Mouse (Mus musculus) lung, adult 2 months (tissue): ENCODE measurements around the gene Rad17. TPM values are rescaled to one million over a fixed set of nuclear protein-coding genes. Genes with fewer than 3 reads are reported as not detected.

ENCODE experiments used
- DNase-seq: peaks from one replicate; pipeline ENCODE4 v3.0.0; 2022
- H3K4me1 ChIP-seq: fragments of 200-500 bp; 2 replicates; pipeline ENCODE4 v1.6.1; 2011; ENCODE audit warnings: low read length; ENCODE audit not compliant: control insufficient read depth, insufficient read depth
- H3K4me3 ChIP-seq: fragments of 200-500 bp; replicated peaks from 2 replicates; pipeline ENCODE3; 2011; ENCODE audit warnings: low read depth, mild to moderate bottlenecking, control low read depth, low read length; ENCODE audit errors: extremely low read depth
- CTCF ChIP-seq: fragments of 200-500 bp; IDR thresholded peaks from 2 replicates; pipeline ENCODE4 v1.5.1; 2011; ENCODE audit warnings: mild to moderate bottlenecking, low read length, control low read depth; ENCODE audit not compliant: insufficient read depth
- POLR2A ChIP-seq: fragments of 200-500 bp; IDR thresholded peaks from 2 replicates; pipeline ENCODE4 v1.6.1; 2011; ENCODE audit warnings: low read depth, mild to moderate bottlenecking, control low read depth, low read length, borderline replicate concordance; ENCODE audit errors: extremely low read depth
- whole genome bisulfite sequencing: fragments of 180-500 bp; shearing (Covaris S2); methylation state at CpG from one replicate; pipeline ENCODE4 v1.1.7; 2018; 5-methylcytosine and 5-hydroxymethylcytosine counted together
- polyA plus RNA-seq: library from polyadenylated mRNA; depleted of rRNA; stranded (reverse); fragments of >200 nt; gene quantifications from 2 replicates; pipeline ENCODE4 v1.2.3, GENCODE M21; 2012; rRNA removed

Rad17 gene
- 3.2 and 4.4 TPM in 2 replicates for polyA plus RNA-seq

DNA sequence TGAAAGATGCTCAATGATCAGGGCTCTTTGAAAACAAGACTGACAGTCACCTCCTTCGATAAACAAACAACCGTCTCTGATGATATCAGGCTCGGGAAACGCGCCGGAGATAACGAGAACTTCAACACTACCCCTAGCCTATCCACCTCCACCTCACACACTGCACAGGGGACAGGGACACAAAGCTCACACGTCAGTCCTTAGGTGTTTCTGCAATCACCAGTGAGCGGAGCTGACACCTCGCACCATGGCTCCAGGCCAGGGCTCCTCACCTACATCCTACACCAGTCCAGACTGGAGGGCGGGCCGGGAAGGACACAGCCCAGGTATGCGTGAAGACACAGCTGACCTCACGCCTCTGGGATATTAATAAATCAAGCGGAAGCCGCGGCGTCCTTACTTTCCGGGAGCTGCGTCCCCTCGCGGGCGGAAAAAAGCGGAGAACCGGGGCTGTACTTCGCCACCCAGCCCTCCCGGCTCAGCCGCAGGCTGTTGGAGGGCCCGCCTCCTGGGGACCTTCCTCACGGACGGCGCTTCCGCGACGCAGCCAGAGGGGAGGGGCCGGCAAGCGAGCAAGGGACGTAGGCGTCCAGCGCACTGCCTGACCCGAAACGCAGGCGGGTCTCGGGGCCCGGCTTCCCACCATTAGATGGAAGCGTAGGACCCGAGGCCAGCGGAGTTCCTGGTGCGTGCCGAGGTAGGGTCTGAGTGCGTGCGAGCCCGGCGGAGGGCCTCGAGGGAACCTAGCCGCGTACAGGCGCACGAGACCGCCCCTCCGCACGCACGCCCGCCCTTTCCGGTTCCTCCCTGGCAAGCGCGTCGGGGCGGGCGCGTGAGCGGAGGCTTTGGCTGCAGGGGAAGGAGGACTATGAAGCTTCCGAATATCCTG lies at the start of gene Rad17, which contains the start of gene Ak6:
Gene Rad17, minus strand, starts transcription at position 502 of the 889 bp plus-strand sequence.
Gene Ak6, plus strand, starts transcription at position 430 of the 889 bp plus-strand sequence.
- TF ChIP-seq POLR2A (peak; percentile 73), CTCF (no peak)
- Histone ChIP-seq H3K4me1 (no peaks in the 10 kb centered on the region; the same call in none of the 2 replicates), H3K4me3 (peak within 1 kb of the TSS; percentile 99)
- peak; percentile 97 for DNase-seq
- under 1% methylated on average over 73 of the region's 73 CpGs for WGBS

GRCm38 (mm10) chr13:100698866-100699265 lies 48.0 kb upstream of the Rad17 start:
- no peak for DNase-seq
- no peaks in the 10 kb centered on the region for H3K4me1 ChIP-seq
- WGBS, result 92% methylated on average over 10 of the region's 10 CpGs
- no peak overlapping the region for H3K4me3 ChIP-seq
- TF ChIP-seq POLR2A, result no peak
- TF ChIP-seq CTCF, result no peak

DNA sequence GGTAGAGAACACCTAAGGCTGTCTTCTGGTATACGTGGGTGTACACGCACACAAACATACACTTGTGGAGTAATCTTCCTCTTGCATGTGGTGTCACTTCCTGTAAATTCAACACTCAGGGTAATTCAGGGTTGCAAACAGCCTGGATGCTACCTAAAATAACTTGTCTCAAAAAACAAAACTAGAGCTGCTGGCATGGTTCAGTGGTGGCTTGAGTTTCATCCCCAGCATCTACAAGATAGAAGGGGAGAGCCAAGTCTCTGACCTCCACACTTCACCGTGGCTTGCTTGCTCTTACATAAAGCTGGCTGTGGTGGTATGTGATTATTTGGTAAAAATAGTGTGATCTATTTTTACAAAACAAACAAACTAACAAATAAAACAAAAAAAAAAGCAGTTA lies 46.7 kb upstream of the Rad17 start:
- no peaks in the 10 kb centered on the region for H3K4me1 ChIP-seq
- DNase-seq, result no peak
- no peak overlapping the region for H3K4me3 ChIP-seq
- WGBS, result 72% methylated on average over 3 of the region's 3 CpGs
- no peak for TF ChIP-seq CTCF
- TF ChIP-seq POLR2A, result no peak

GRCm38 (mm10) chr13:100687513-100687912 lies 36.7 kb upstream of the Rad17 start:
- Histone ChIP-seq H3K4me1 (no peaks in the 10 kb centered on the region), H3K4me3 (no peak overlapping the region)
- 72% methylated on average over 7 of the region's 7 CpGs for WGBS
- no peak for DNase-seq
- TF ChIP-seq POLR2A (no peak), CTCF (no peak)

DNA sequence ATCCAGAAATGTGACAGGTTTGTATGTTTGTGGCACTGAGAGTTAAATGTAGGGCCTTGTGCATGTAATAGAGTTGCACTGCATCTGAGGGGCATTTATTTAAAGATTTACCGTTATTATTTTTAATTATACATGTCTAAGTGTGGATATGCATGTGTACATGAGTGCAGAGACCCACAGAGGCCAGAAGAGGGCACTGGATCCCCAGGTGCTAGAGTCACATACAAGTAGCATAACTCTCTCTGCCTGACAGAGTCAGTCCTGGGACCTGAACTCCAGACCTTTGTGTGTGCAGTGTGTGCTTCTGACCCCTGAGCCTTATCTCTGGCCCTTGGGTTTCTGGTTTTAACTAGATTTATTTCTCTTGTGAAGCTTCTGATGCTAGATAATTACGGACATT lies 33.5 kb upstream of the Rad17 start:
- no peak for DNase-seq
- TF ChIP-seq CTCF, result peak; percentile 46
- no peak for TF ChIP-seq POLR2A
- WGBS, result 72% methylated on average over 2 of the region's 2 CpGs
- Histone ChIP-seq H3K4me1 (no peaks in the 10 kb centered on the region), H3K4me3 (no peak overlapping the region)

GRCm38 (mm10) chr13:100682837-100683236 lies 32.0 kb upstream of the Rad17 start:
- WGBS, result 60% methylated on average over 2 of the region's 2 CpGs
- Histone ChIP-seq H3K4me3 (no peak overlapping the region), H3K4me1 (no peaks in the 10 kb centered on the region)
- DNase-seq, result no peak
- TF ChIP-seq CTCF (no peak), POLR2A (no peak)

DNA sequence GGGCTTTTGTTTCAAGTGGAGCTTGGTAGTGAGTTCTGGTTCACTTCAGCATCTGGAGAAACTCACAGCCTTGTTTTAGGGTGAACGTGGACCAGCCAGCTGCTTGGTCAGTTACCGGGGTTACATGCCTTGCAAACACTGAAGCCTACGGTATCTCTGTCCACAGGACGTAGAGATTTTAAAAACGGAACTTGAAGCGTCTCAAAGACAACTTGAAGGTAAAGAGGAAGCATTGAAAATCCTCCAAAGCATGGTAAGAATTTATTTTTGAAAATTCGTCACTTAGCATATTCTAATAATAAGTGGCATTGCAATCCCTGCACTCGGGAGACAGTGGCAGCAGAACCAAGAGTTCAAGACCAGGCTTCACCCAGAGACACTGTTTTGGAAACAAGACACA lies 30.8 kb upstream of the Rad17 start:
- no peak for DNase-seq
- WGBS, result 88% methylated on average over 8 of the region's 8 CpGs
- no peak for TF ChIP-seq POLR2A
- Histone ChIP-seq H3K4me1 (no peaks in the 10 kb centered on the region), H3K4me3 (no peak overlapping the region)

- WGBS, result 63% methylated on average over 15 of the region's 15 CpGs
- DNase-seq, result peak; percentile 11
- no peak overlapping the region for H3K4me3 ChIP-seq
- TF ChIP-seq CTCF, result no peak
- no peak for TF ChIP-seq POLR2A
- H3K4me1 ChIP-seq, result no peaks in the 10 kb centered on the region
Observed at GRCm38 (mm10) chr13:100675936-100676635, 25.2 kb upstream of the Rad17 start.

- TF ChIP-seq CTCF (no peak), POLR2A (no peak)
- peak overlapping the region; percentile 98 for H3K4me3 ChIP-seq
- DNase-seq, result no peak
- 15% methylated on average over 9 of the region's 9 CpGs for WGBS
- peaks cover 4% of the 10 kb centered on the region; the same call in 1 of the 2 replicates for H3K4me1 ChIP-seq
Observed at GRCm38 (mm10) chr13:100670181-100670741, 19.4 kb upstream of the Rad17 start.
